Mouse (Mus musculus): Measurements from ENCODE around the gene Map3k13.

GRCm38 (mm10) chr16:21829711-21830110 lies 35.6 kb downstream of the Map3k13 start:
- no peak for TF ChIP-seq EP300 (IDR thresholded peaks at IDR 0.05; ENCODE audit: insufficient read depth, low read depth, low read length)
- no peak for TF ChIP-seq POLR2A (IDR thresholded peaks at IDR 0.05; ENCODE audit: insufficient read depth, low read depth, low read length)
- TF ChIP-seq CTCF (IDR thresholded peaks at IDR 0.05) = no peak
